Mouse (Mus musculus) heart, embryonic 12.5 days (tissue): Measurements from ENCODE around the gene Rpgr. TPM values are rescaled to one million over a fixed set of nuclear protein-coding genes. Genes with fewer than 3 reads are reported as not detected.

ENCODE experiments used
- ATAC-seq: fragments of 200-750 bp; cut with Nextera tagmentation; 2 replicates; pipeline ENCODE4 v1.8.0; 2017; ENCODE audit warnings: moderate TSS enrichment, moderate library complexity; ENCODE audit not compliant: insufficient number of reproducible peaks, low FRiP score
- H3K27ac ChIP-seq: fragments of 300-500 bp; sonication (generic); 2 replicates; pipeline ENCODE4 v1.5.1; 2016; ENCODE audit warnings: mild to moderate bottlenecking, moderate library complexity; ENCODE audit not compliant: poor library complexity, severe bottlenecking
- H3K27me3 ChIP-seq: fragments of 300-500 bp; sonication (generic); replicated peaks from 2 replicates; pipeline ENCODE4 v1.6.1; 2016; ENCODE audit warnings: mild to moderate bottlenecking, moderate library complexity
- H3K36me3 ChIP-seq: fragments of 300-500 bp; sonication (generic); 2 replicates; pipeline ENCODE4 v1.6.1; 2016; ENCODE audit warnings: mild to moderate bottlenecking, moderate library complexity
- H3K4me1 ChIP-seq: fragments of 300-500 bp; sonication (generic); replicated peaks from 2 replicates; pipeline ENCODE4 v1.6.1; 2016; ENCODE audit warnings: mild to moderate bottlenecking
- H3K4me2 ChIP-seq: fragments of 300-500 bp; sonication (generic); 2 replicates; pipeline ENCODE4 v1.6.1; 2016; ENCODE audit warnings: mild to moderate bottlenecking, moderate library complexity
- H3K4me3 ChIP-seq: fragments of 300-500 bp; sonication (generic); 2 replicates; pipeline ENCODE4 v1.5.1; 2016; ENCODE audit warnings: mild to moderate bottlenecking
- H3K9ac ChIP-seq: fragments of 300-500 bp; sonication (generic); 2 replicates; pipeline ENCODE4 v1.6.1; 2016; ENCODE audit warnings: mild to moderate bottlenecking, moderate library complexity
- H3K9me3 ChIP-seq: fragments of 300-500 bp; sonication (generic); replicated peaks from 2 replicates; pipeline ENCODE4 v1.6.1; 2016; ENCODE audit warnings: mild to moderate bottlenecking, moderate library complexity
- WGBS: fragments of 180-500 bp; shearing (Covaris S2); methylation state at CpG from one replicate; pipeline ENCODE4 v1.1.7; 2016; 5-methylcytosine and 5-hydroxymethylcytosine counted together
- polyA plus RNA-seq: library from polyadenylated mRNA; unstranded; fragments of >200 nt; fragmentation: Nextera tagmentation; extraction: Ambion mirVana; gene quantifications from 2 replicates; pipeline ENCODE4 v1.2.1, GENCODE M21; 2016

The Rpgr gene
- polyA plus RNA-seq, 1 experiment from 2014 or later: 12.0 TPM

DNA sequence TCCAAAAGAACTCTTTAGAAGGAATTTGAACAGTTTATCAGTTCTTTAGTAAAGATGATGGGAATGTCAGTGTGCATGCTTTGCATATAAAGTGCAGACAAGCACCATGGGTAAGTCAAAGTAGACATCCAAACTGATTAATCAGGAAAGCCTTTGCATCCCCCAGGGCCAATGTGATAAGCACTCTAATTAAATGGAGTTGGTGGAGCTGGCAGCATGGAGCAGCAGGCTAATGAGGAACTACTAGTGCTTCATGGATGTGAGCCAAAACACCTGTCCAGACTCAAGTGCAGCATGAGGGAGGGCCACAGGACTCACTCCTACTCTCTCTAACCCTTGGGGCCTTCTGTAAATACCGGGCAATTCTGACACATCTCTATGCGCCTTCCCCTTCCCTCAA, 145.2 kb downstream of the Rpgr start:
- no peaks in the 10 kb centered on the region for H3K9me3 ChIP-seq
- H3K4me1 ChIP-seq: no peaks in the 10 kb centered on the region
- no peak overlapping the region for H3K9ac ChIP-seq
- 54% methylated on average over 2 of the region's 2 CpGs for WGBS
- ATAC-seq: no peak
- H3K27ac ChIP-seq: no peak overlapping the region
- no peaks in the 10 kb centered on the region for H3K27me3 ChIP-seq
- no peak overlapping the region for H3K4me2 ChIP-seq
- no peaks in the 10 kb centered on the region for H3K36me3 ChIP-seq
- H3K4me3 ChIP-seq: no peak overlapping the region

DNA sequence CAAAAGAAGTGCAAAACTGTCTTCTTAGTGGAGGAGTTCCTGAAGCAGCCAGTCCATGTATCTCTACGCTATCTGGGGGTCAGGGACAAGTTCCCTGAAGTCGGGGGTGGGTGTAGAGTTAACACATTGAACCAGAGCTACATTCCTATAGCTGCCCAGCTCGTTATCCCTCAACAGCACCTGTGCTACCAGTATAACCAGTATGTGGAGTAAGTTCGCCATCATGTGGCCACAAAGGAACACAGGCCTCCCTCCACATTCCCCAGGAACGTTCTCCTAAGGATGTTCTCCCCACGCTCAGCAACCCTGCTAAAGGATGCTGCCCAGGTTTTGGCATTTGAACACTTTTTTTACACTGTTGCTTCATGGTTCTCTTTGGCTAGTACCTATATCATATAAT, 146.0 kb downstream of the Rpgr start:
- H3K4me2 ChIP-seq: no peak overlapping the region
- no peak overlapping the region for H3K9ac ChIP-seq
- no peaks in the 10 kb centered on the region for H3K36me3 ChIP-seq
- no peaks in the 10 kb centered on the region for H3K27me3 ChIP-seq
- 19% methylated on average over 6 of the region's 6 CpGs for WGBS
- no peak for ATAC-seq
- H3K9me3 ChIP-seq: no peaks in the 10 kb centered on the region
- no peak overlapping the region for H3K27ac ChIP-seq
- H3K4me3 ChIP-seq: no peak overlapping the region
- H3K4me1 ChIP-seq: no peaks in the 10 kb centered on the region

DNA sequence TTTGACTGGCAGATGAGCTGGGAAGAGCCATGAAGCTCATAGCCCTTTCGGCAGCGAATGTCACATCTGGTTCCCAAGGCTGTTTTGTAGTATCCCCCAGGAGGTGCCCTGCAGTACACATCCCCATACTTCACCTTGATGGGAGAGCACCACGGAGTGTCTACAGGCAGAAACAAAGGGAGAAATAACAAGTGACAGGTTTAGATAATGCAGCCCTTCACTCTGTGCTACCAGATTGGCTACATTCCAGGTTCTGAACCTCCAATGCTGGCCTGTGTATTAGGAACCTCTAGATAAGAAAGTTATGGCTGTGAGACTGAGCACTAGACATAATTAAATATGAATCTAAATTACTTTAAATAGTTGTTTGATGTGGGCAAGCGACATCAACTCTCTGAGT, 147.3 kb downstream of the Rpgr start:
- Histone ChIP-seq H3K27ac (no peak overlapping the region), H3K4me3 (no peak overlapping the region), H3K4me2 (no peak overlapping the region), H3K27me3 (no peaks in the 10 kb centered on the region), H3K9me3 (no peaks in the 10 kb centered on the region), H3K9ac (no peak overlapping the region), H3K36me3 (no peaks in the 10 kb centered on the region), H3K4me1 (no peaks in the 10 kb centered on the region)
- 64% methylated on average over 4 of the region's 4 CpGs for WGBS
- no peak for ATAC-seq

DNA sequence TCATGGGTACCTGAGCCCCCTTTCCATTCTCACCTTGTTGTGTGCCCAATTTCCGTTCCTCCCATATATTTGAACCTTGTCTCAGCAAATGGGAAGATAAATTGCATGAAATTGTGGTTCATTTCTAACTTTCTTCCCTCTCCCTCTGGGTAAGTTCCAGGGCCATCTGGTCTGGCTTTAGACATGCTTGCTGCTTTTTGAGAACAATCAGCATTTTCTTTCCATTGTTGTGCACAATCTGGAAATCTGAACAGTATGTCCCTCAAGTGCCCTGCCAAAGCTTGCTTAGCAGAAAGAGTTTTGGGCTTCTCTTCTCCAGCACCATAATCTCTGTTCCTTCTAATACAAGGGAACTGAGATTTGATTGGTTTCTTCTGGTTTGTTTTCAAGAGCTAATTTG, 152.9 kb downstream of the Rpgr start:
- no peaks in the 10 kb centered on the region for H3K4me1 ChIP-seq
- 54% methylated on average over 1 of the region's 1 CpGs for WGBS
- ATAC-seq: no peak
- no peak overlapping the region for H3K4me3 ChIP-seq
- H3K27me3 ChIP-seq: no peaks in the 10 kb centered on the region
- no peaks in the 10 kb centered on the region for H3K36me3 ChIP-seq
- H3K9ac ChIP-seq: no peak overlapping the region
- no peak overlapping the region for H3K27ac ChIP-seq
- H3K4me2 ChIP-seq: no peak overlapping the region
- no peaks in the 10 kb centered on the region for H3K9me3 ChIP-seq

DNA sequence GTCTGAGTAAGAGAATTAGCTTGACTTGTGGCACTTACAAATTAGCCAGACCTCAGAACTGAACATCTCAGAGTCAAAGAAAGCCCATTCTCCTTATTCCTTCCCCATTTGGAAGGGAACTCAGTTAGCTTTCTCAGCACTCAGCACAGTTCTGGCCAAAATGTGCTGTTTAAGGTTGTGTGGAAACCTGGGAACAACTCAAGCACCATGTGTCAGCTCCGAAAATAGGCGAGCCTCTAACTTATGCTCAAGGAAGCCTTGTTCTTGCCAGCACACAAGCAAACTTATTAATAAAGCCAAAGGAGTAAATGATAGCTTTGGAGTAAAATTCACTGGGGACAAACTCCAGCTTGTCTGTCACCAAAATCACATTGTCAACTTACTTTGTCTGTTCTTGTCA, 153.4 kb downstream of the Rpgr start:
- no peak for ATAC-seq
- Histone ChIP-seq H3K4me1 (no peaks in the 10 kb centered on the region), H3K4me3 (no peak overlapping the region), H3K9me3 (no peaks in the 10 kb centered on the region), H3K36me3 (no peaks in the 10 kb centered on the region), H3K27ac (no peak overlapping the region), H3K9ac (no peak overlapping the region), H3K4me2 (no peak overlapping the region), H3K27me3 (no peaks in the 10 kb centered on the region)
- 70% methylated on average over 2 of the region's 2 CpGs for WGBS

DNA sequence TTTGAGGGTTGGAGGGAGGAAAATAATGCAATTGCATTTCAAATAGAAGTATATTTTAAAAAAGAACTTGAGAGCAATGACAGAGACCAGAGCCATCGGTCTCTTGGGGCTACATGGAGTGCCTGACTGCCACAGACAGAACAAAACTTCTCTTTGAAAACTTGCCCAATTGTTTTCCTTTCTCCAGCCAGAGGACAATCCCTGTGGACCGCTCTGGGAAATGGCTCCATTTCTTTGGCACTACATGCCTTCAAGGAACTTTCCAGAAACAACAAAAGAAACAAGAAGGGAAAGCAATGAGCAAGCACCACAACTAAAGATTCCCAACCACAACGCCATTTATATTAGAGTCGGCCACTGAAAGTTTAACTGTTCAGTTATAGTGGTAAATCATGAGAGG, 154.5 kb downstream of the Rpgr start:
- Histone ChIP-seq H3K9ac (no peak overlapping the region), H3K36me3 (no peaks in the 10 kb centered on the region), H3K4me2 (no peak overlapping the region), H3K4me3 (no peak overlapping the region), H3K4me1 (no peaks in the 10 kb centered on the region), H3K27ac (no peak overlapping the region), H3K27me3 (no peaks in the 10 kb centered on the region), H3K9me3 (no peaks in the 10 kb centered on the region)
- no peak for ATAC-seq
- 75% methylated on average over 4 of the region's 4 CpGs for WGBS

DNA sequence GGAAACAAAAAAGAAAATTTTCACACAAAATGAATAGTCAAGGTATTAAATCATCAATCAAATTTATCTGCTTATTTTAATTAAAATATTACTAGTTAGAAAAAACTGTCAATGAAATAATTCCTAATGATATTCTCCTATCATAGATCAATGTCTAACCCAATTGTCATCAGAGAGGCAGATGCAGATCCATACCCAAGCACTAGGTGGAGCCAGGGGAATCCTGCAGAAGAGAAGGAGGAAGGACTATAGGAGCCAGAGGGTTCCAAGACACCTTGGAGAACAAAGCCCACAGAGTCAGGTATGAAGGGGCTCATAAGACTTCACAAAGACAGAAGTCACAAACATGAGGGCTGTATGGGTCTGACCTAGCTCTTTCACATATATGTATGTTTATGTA, 182.1 kb downstream of the Rpgr start:
- Histone ChIP-seq H3K4me2 (no peak overlapping the region), H3K36me3 (no peaks in the 10 kb centered on the region), H3K9ac (no peak overlapping the region), H3K27ac (no peak overlapping the region), H3K4me1 (no peaks in the 10 kb centered on the region), H3K9me3 (no peaks in the 10 kb centered on the region), H3K27me3 (no peaks in the 10 kb centered on the region), H3K4me3 (no peak overlapping the region)
- no peak for ATAC-seq

Other genes with a start within 250 kb of the Rpgr start
- gene Srpx, start 99.2 kb downstream of the Rpgr start, polyA plus RNA-seq: 2.8 and 3.3 TPM in 2 replicates
- not detected in 2 replicates for gene Otc, start 35.4 kb upstream of the Rpgr start, polyA plus RNA-seq